Mouse (Mus musculus) embryonic facial prominence, embryonic 12.5 days (tissue): Measurements from ENCODE around the gene Bicd2. TPM values are rescaled to one million over a fixed set of nuclear protein-coding genes. Genes with fewer than 3 reads are reported as not detected.

Source experiments
- ATAC-seq: fragments of 200-750 bp; cut with Nextera tagmentation; 2 replicates; pipeline ENCODE4 v1.8.0; 2017; ENCODE audit not compliant: insufficient number of reproducible peaks, insufficient read depth, low FRiP score, low TSS enrichment
- H3K27ac ChIP-seq: fragments of 300-500 bp; sonication (generic); 2 replicates; pipeline ENCODE4 v1.5.1; 2016; ENCODE audit warnings: mild to moderate bottlenecking
- H3K27me3 ChIP-seq: fragments of 300-500 bp; sonication (generic); 2 replicates; pipeline ENCODE4 v1.6.1; 2016; ENCODE audit warnings: mild to moderate bottlenecking, moderate library complexity
- H3K36me3 ChIP-seq: fragments of 300-500 bp; sonication (generic); 2 replicates; pipeline ENCODE4 v1.6.1; 2016; ENCODE audit warnings: mild to moderate bottlenecking
- H3K4me1 ChIP-seq: fragments of 300-500 bp; sonication (generic); 2 replicates; pipeline ENCODE4 v1.6.1; 2016
- H3K4me2 ChIP-seq: fragments of 300-500 bp; sonication (generic); replicated peaks from 2 replicates; pipeline ENCODE4 v1.6.1; 2016; ENCODE audit warnings: mild to moderate bottlenecking, moderate library complexity
- H3K4me3 ChIP-seq: fragments of 300-500 bp; sonication (generic); 2 replicates; pipeline ENCODE4 v1.5.1; 2016; ENCODE audit warnings: mild to moderate bottlenecking
- H3K9ac ChIP-seq: fragments of 300-500 bp; sonication (generic); 2 replicates; pipeline ENCODE4 v1.6.1; 2016; ENCODE audit warnings: mild to moderate bottlenecking, moderate library complexity
- H3K9me3 ChIP-seq: fragments of 300-500 bp; sonication (generic); 2 replicates; pipeline ENCODE4 v1.6.1; 2016; ENCODE audit warnings: mild to moderate bottlenecking, moderate library complexity
- WGBS: fragments of 180-500 bp; shearing (Covaris S2); methylation state at CpG from one replicate; pipeline ENCODE4 v1.1.7; 2016; 5-methylcytosine and 5-hydroxymethylcytosine counted together
- polyA plus RNA-seq: library from polyadenylated mRNA; unstranded; fragments of >200 nt; fragmentation: Nextera tagmentation; extraction: Ambion mirVana; gene quantifications from 2 replicates; pipeline ENCODE4 v1.2.1, GENCODE M21; 2016

Gene Bicd2
- polyA plus RNA-seq, 1 experiment from 2014 or later = 42.0 TPM

DNA sequence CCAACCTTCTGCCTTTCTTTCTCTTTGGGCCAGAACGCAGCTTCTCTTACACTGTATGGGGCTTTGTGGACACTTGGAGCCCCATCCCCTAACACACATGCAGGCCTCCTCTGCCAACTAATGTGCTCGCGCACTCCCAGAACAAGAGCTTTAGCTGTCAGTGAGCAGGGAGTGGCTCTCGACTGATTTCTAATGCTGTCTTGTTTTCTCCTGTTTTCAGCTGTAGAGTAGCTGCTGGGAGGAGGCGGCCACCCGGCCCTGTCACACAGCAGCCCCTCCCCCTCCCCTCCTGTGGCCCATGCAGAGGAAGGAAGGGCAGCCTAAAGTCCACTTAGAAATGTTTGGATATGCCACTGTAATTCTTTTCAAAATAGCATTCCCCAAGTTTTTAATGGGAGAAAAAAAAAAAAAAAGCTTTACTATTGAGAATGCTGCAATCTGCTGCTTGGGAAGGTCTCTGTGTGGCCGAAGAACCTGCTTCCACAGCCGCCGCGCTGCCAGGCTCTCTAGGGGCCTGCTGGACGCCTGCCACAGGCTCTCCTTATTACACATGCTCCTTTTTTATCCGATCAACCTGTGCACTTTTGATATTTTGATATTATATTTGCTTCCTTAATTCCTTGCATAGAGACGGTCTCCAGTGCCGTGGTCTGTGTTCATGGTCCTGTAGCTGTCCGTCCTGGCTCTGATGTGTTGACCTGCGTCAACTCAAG is 43.5 kb downstream of the Bicd2 start:
- no peaks in the 10 kb centered on the region for H3K4me1 ChIP-seq
- no peaks in the 10 kb centered on the region for H3K9me3 ChIP-seq
- H3K36me3 ChIP-seq = peaks cover 65% of the 10 kb centered on the region
- 84% methylated on average over 16 of the region's 16 CpGs for WGBS
- no peak overlapping the region for H3K4me2 ChIP-seq
- no peak for ATAC-seq
- H3K27me3 ChIP-seq = no peaks in the 10 kb centered on the region
- H3K27ac ChIP-seq = no peak overlapping the region
- no peak overlapping the region for H3K9ac ChIP-seq
- no peak overlapping the region for H3K4me3 ChIP-seq

DNA sequence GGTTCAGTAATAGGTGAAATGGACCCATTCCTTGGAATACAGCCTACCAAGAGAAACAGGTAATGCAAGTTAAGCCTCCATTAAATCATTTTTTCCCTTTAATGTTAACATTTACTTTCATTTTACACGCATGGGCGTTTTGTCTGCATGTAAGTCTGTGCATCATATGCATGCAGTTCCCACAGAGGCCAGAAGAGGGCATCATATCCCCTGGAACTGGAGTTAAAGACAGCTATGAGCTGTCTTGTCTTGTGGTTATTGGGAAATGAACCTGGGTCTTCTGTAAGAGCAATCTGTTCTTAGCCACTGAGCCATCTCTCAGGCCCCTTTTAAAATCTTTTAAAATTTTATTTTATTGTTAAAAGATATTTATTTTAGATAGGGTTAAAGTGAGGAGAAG is 50.0 kb downstream of the Bicd2 start:
- H3K4me2 ChIP-seq = no peak overlapping the region

DNA sequence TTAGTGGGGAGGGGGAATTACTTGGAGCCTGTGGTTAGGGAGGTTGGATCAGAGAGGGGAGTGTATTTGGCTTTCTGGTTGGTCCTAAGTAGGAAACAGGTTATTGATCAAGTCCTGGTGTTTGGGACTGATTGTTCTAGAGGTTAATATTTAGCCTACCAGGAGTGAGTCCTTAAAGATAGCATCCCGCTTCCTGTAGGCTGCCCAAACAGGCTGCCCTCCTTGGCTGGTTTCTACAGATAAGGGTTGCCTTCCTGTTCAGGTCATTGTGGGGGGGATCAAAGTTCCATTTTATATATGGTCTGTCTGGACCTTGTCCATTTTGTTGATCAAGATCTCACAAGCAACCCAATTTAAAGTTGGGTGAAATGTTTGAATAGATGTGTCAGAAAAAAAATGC is 52.2 kb downstream of the Bicd2 start:
- Histone ChIP-seq H3K9ac (no peak overlapping the region), H3K27me3 (no peaks in the 10 kb centered on the region), H3K36me3 (0 out of 2 replicates have a peak, but pooled peaks cover 7% of the 10 kb centered on the region), H3K27ac (no peak overlapping the region), H3K4me2 (no peak overlapping the region), H3K4me3 (no peak overlapping the region), H3K9me3 (no peaks in the 10 kb centered on the region), H3K4me1 (no peaks in the 10 kb centered on the region)
- 96% methylated on average over 1 of the region's 1 CpGs for WGBS
- no peak for ATAC-seq

More for the DNA sequence above, 50.0 kb downstream of the Bicd2 start:
- Histone ChIP-seq H3K4me3 (no peak overlapping the region), H3K9me3 (no peaks in the 10 kb centered on the region), H3K36me3 (peaks cover 15% of the 10 kb centered on the region), H3K4me1 (no peaks in the 10 kb centered on the region), H3K27ac (no peak overlapping the region), H3K9ac (no peak overlapping the region), H3K27me3 (no peaks in the 10 kb centered on the region)
- WGBS = 98% methylated on average over 2 of the region's 2 CpGs
- ATAC-seq = no peak

DNA sequence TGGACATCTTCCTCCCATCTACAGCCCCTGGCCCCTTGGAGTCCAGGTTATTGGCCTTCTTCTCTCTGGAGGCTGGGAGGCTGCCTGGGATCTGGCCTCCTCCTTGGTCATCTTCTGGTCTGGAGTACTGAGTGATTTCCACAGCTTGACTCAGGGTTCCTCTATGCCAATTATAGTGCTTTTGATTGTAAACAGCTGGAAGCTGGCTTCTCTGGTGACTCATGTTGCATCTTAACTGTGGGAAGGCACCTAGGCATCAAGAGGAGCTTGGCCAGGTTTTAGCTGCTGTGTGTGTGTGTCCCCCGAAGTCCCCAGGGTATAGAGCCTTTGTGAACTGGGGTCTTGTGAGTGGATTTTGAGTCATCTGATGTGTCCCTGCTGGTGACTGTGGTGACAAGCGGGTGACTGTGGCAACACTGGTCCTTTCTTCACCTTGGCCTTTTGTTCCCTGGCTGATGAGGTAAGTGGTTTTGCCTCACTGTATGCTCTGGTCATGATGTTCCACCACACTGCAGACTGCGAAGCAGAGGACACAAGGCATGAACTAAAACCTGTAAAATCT is 53.6 kb downstream of the Bicd2 start:
- ATAC-seq = no peak
- no peak overlapping the region for H3K4me2 ChIP-seq
- no peak overlapping the region for H3K4me3 ChIP-seq
- no peak overlapping the region for H3K9ac ChIP-seq
- peaks cover under 1% of the 10 kb centered on the region; the same call in 1 of the 2 replicates for H3K4me1 ChIP-seq
- 0 out of 2 replicates have a peak, but pooled peaks cover 2% of the 10 kb centered on the region for H3K36me3 ChIP-seq
- no peaks in the 10 kb centered on the region for H3K27me3 ChIP-seq
- 92% methylated on average over 3 of the region's 3 CpGs for WGBS
- H3K27ac ChIP-seq = no peak overlapping the region
- no peaks in the 10 kb centered on the region for H3K9me3 ChIP-seq

DNA sequence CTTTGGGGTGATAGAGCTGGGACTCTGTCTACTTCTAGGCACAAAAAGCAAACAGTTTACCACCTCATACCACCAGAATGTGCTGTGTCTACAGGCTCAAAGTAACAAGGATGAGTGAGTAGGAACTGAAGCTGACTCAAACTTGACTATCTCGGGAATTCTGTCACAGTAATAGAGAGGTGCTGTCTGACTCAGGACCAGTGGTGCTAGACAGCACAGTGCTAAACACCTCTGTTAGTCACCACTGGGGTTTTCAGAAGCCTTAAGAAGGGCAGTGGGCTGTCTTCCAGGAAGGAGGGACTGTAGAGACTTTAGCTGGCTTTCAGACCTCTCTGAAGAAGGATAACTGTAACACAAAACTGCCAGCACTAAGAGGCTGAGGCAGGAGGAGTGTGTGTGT is 55.4 kb downstream of the Bicd2 start:
- H3K4me1 ChIP-seq = peaks cover 5% of the 10 kb centered on the region; the same call in 1 of the 2 replicates
- H3K27me3 ChIP-seq = no peaks in the 10 kb centered on the region
- H3K9me3 ChIP-seq = no peaks in the 10 kb centered on the region
- no peak overlapping the region for H3K4me3 ChIP-seq
- no peaks in the 10 kb centered on the region for H3K36me3 ChIP-seq
- H3K4me2 ChIP-seq = no peak overlapping the region
- WGBS = 86% methylated on average over 1 of the region's 1 CpGs
- ATAC-seq = no peak
- no peak overlapping the region for H3K9ac ChIP-seq
- H3K27ac ChIP-seq = no peak overlapping the region

DNA sequence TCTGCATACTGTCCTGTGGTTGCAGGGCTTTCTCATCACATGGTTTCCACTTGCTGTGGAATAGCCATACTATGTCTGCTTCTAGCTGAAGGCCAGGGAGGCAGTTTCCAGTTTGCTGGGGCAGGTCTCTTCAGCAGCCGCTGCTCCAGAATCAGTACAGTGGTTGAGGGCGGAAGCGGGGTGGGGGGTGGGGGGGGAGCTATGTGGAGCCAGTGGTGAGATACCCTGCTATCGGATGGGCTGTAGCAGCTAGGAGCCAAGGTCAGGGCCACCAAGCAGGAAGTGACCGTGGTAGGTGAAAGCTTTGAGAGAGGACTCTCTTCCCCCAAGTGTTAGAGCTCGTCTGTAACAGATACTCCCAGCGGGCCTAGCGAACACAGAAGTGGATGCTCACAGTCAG is 56.8 kb downstream of the Bicd2 start:
- Histone ChIP-seq H3K9me3 (no peaks in the 10 kb centered on the region), H3K4me2 (no peak overlapping the region), H3K36me3 (no peaks in the 10 kb centered on the region), H3K4me1 (peaks cover 5% of the 10 kb centered on the region; the same call in 1 of the 2 replicates), H3K4me3 (no peak overlapping the region), H3K9ac (no peak overlapping the region), H3K27ac (0 out of 2 replicates have a peak overlapping the region, but pooled peaks have one; percentile 17), H3K27me3 (no peaks in the 10 kb centered on the region)
- ATAC-seq = no peak
- WGBS = 76% methylated on average over 8 of the region's 8 CpGs

DNA sequence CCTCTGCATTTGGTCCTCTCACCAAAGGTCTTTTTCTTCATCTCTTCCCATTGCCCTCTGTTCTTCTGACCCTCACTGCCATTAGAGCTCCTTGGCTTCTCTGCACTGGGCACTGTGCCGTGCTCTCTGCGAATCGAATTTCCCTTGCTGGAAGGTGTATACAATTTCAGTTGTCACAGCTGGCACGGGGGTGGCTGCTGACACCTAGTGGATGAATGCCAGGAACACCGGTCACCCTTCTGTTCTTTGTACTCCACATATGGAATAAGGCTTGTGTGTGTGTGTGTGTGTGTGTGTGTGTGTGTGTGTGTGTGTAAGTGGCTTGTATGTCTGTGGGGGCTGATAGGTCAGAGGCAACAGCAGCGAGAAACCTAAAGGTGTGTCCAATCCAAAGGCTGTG is 58.8 kb downstream of the Bicd2 start:
- Histone ChIP-seq H3K36me3 (no peaks in the 10 kb centered on the region), H3K4me3 (no peak overlapping the region), H3K9ac (no peak overlapping the region), H3K4me2 (no peak overlapping the region), H3K27me3 (no peaks in the 10 kb centered on the region), H3K4me1 (peaks cover 5% of the 10 kb centered on the region; the same call in 1 of the 2 replicates), H3K27ac (no peak overlapping the region), H3K9me3 (no peaks in the 10 kb centered on the region)
- WGBS = 37% methylated on average over 6 of the region's 6 CpGs
- ATAC-seq = no peak

DNA sequence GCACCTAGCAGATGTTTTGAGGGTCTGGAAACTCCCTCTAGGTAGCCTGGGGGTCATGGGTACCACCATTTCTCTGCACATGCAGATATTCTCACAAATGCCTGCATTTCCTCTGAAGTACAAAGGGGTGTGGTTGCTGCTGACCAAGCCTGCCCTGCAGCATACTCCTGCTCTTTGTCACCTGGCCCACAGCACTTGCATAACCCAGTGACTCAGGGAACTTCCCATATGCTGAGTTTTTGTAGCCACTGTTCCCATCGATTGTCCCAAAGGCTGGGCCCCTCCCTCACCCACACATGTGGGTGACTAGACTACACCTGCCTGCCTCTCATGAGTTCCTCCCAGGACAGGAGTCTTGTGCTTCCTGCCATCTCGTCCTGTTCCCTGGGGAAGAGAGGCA is 61.2 kb downstream of the Bicd2 start:
- WGBS = 80% methylated on average over 2 of the region's 2 CpGs
- peaks cover 5% of the 10 kb centered on the region; the same call in 1 of the 2 replicates for H3K4me1 ChIP-seq
- H3K36me3 ChIP-seq = no peaks in the 10 kb centered on the region
- no peak overlapping the region for H3K4me2 ChIP-seq
- H3K9me3 ChIP-seq = no peaks in the 10 kb centered on the region
- H3K27ac ChIP-seq = no peak overlapping the region
- no peak overlapping the region for H3K4me3 ChIP-seq
- no peak for ATAC-seq
- no peaks in the 10 kb centered on the region for H3K27me3 ChIP-seq
- H3K9ac ChIP-seq = no peak overlapping the region

DNA sequence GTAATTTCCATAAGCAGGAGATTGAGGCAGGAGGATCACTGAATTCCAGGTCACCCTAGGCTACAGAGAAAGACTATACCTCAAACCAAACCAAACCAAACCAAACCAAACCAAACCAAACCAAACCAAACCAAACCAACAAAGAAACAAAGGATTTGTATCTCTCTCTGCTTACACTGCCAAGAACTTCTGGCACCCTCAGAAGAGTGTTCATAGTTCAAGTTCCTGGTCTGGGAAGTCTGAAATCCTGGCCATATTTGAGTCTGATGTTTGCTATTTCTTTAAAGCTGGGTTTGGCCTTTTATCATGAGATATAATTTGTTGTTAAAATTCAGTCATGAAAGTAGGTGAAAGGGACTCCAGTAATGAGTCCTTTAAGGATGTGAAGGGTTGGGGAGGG is 66.4 kb downstream of the Bicd2 start:
- H3K9me3 ChIP-seq = no peaks in the 10 kb centered on the region
- ATAC-seq = no peak
- H3K27ac ChIP-seq = no peak overlapping the region
- no peak overlapping the region for H3K4me3 ChIP-seq
- H3K36me3 ChIP-seq = no peaks in the 10 kb centered on the region
- no peak overlapping the region for H3K9ac ChIP-seq
- no peak overlapping the region for H3K4me2 ChIP-seq
- H3K4me1 ChIP-seq = no peaks in the 10 kb centered on the region
- H3K27me3 ChIP-seq = no peaks in the 10 kb centered on the region

DNA sequence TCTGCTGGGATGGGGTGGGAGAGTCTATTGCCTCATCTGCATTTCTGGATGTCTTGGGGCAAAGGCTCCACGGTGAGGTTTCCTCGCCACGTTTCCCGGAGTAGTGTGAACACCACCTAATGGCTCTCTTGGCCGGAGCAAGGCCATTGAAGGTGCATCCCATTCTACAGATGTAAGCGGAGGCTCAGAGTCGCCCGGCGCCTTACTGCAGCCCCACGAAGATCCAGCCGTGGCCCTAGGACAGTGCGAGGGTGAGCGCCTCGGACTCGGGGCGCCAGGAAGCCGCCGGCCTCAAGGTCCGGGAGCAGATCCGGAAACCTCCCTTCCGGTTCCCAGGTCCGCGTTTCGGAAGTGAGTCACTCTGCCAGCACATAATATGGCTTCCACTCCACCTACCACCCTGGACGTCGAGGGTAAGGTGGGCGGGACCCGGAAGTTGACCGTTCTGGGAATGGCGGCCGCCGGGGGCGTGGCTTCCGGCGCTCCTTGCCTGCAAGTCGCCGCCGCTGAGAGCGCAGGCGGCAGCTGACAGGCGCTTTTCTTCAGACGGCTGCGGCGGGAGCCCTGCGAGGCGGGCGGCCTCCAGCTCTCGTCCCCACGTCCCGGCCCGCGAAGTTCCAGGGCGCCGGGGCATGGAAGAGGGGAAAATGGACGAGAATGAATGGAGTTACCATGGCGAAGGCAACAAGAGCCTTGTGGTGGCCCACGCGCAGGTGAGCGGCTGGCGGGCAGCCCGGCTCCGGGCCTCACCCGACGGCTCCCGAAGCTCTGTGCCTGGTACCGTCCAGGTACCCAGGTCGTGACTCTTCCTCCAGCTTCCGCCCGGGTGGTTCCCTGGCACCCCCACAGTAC is 79.6 kb downstream of the Bicd2 start, which contains the start of gene Ippk:
Ippk (plus strand) TSS at position 496 of the 852 bp plus-strand sequence.
- H3K36me3 ChIP-seq = no peaks in the 10 kb centered on the region
- peak within 1 kb of the TSS; percentile 84 for H3K9ac ChIP-seq
- H3K27me3 ChIP-seq = 0 out of 2 replicates have a peak, but pooled peaks cover 3% of the 10 kb centered on the region
- H3K4me2 ChIP-seq = peak within 1 kb of the TSS; percentile 94
- peak within 1 kb of the TSS; percentile 89 for H3K4me3 ChIP-seq
- WGBS = 1% methylated on average over 68 of the region's 69 CpGs
- peaks cover 15% of the 10 kb centered on the region for H3K4me1 ChIP-seq
- peak within 1 kb of the TSS; percentile 76 for H3K27ac ChIP-seq
- no peaks in the 10 kb centered on the region for H3K9me3 ChIP-seq
- ATAC-seq = peak; percentile 97

DNA sequence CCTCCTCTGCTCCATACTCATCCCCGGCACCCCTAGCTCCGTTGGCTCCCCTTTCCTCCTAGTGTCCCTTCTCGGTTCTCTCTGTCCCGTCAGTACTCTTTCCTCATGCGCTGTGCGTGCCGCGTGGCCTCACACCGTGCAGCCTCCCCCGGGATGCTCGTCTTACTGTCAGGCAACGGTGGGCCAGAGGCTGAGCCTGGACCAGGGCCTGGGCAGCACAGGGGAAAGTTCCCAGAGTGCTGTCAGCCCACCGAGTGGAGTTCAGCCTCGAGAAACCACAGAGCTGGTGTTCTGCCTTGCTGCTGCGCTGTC is 80.2 kb downstream of the Bicd2 start:
- Histone ChIP-seq H3K4me3 (peak overlapping the region; percentile 89), H3K27me3 (no peaks in the 10 kb centered on the region), H3K36me3 (no peaks in the 10 kb centered on the region), H3K9ac (peak overlapping the region; percentile 84), H3K4me1 (peaks cover 15% of the 10 kb centered on the region), H3K4me2 (peak overlapping the region; percentile 94), H3K9me3 (no peaks in the 10 kb centered on the region), H3K27ac (peak overlapping the region; percentile 50; the same call in 1 of the 2 replicates)
- no peak; the same call in 1 of the 2 replicates for ATAC-seq
- WGBS = under 1% methylated on average over 15 of the region's 15 CpGs
